Mouse (Mus musculus) limb, embryonic 11.5 days (tissue): Measurements from ENCODE around the gene Tubgcp3. TPM values are rescaled to one million over a fixed set of nuclear protein-coding genes. Genes with fewer than 3 reads are reported as not detected.
"Not testable (repeated sequence)": the region's sequence is repeated elsewhere in the genome, so short reads cannot be mapped to it uniquely, and the experiment has no call there.

Experiments used
- ATAC-seq: fragments of 200-750 bp; cut with Nextera tagmentation; 2 replicates; pipeline ENCODE4 v1.8.0; 2017; ENCODE audit warnings: low read depth; ENCODE audit not compliant: insufficient number of reproducible peaks, low FRiP score, low TSS enrichment
- DNase-seq: peaks from one replicate; pipeline ENCODE4 v3.0.0-alpha.2; 2015; ENCODE audit warnings: low spot score
- H3K27ac ChIP-seq: fragments of 300-500 bp; sonication (generic); replicated peaks from 2 replicates; pipeline ENCODE4 v1.5.1; 2014; ENCODE audit warnings: low read depth, mild to moderate bottlenecking, low read length
- H3K27me3 ChIP-seq: fragments of 300-500 bp; sonication (generic); 2 replicates; pipeline ENCODE4 v1.6.1; 2014; ENCODE audit warnings: mild to moderate bottlenecking, low read length, mixed read lengths; ENCODE audit not compliant: control insufficient read depth, insufficient read depth
- H3K36me3 ChIP-seq: fragments of 300-500 bp; sonication (generic); 2 replicates; pipeline ENCODE4 v1.6.1; 2014; ENCODE audit warnings: mild to moderate bottlenecking, low read length, moderate library complexity, mixed read lengths; ENCODE audit not compliant: control insufficient read depth, insufficient read depth
- H3K4me1 ChIP-seq: fragments of 300-500 bp; sonication (generic); 2 replicates; pipeline ENCODE4 v1.6.1; 2014; ENCODE audit warnings: low read length, mixed read lengths; ENCODE audit not compliant: control insufficient read depth, insufficient read depth
- H3K4me2 ChIP-seq: fragments of 300-500 bp; sonication (generic); 2 replicates; pipeline ENCODE4 v1.6.1; 2014; ENCODE audit warnings: low read depth, mild to moderate bottlenecking, moderate library complexity; ENCODE audit not compliant: severe bottlenecking
- H3K4me3 ChIP-seq: fragments of 300-500 bp; sonication (generic); 2 replicates; pipeline ENCODE4 v1.5.1; 2014; ENCODE audit warnings: low read depth, low read length
- H3K9ac ChIP-seq: fragments of 300-500 bp; sonication (generic); 2 replicates; pipeline ENCODE4 v1.6.1; 2014; ENCODE audit warnings: mild to moderate bottlenecking, low read length
- H3K9me3 ChIP-seq: fragments of 300-500 bp; sonication (generic); 2 replicates; pipeline ENCODE4 v1.6.1; 2016; ENCODE audit warnings: low read length; ENCODE audit not compliant: control insufficient read depth
- WGBS: fragments of 180-500 bp; shearing (Covaris S2); extraction: QIAGEN DNeasy Blood & Tissue Kit; methylation state at CpG from one replicate; pipeline ENCODE4 v1.1.7; 2014; 5-methylcytosine and 5-hydroxymethylcytosine counted together
- polyA plus RNA-seq: library from polyadenylated mRNA; unstranded; fragments of >200 nt; fragmentation: Nextera tagmentation; extraction: Ambion mirVana; gene quantifications from 2 replicates; pipeline ENCODE4 v1.2.1, GENCODE M21; 2014

Tubgcp3 gene
- polyA plus RNA-seq, 1 experiment from 2014 or later: 54.3 TPM

GRCm38 (mm10) chr8:12629079-12629478 is 43.0 kb downstream of the Tubgcp3 start:
- WGBS: 41% methylated on average over 3 of the region's 3 CpGs
- H3K9me3 ChIP-seq: no peaks in the 10 kb centered on the region

DNA sequence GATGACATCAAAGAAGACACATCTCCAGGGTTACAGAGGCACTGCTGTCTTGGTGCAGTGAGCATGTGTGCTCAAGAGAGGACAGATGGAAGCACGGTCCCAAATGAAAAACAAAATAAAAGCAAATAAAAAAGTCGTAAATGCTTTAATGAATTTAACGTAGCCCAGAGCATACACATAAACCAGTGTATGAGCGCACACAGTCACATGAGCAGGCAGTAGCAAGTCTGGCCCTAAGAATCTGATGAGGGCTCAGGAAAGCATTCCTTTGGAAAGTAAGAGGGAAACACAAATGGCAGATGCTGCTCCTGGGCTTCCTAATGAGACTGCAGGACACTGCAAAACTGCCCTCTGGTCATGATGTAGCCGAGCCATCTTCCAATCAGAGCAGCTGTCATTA is 46.2 kb downstream of the Tubgcp3 start:
- Histone ChIP-seq H3K36me3 (peaks cover 19% of the 10 kb centered on the region), H3K4me3 (no peak overlapping the region), H3K4me1 (no peaks in the 10 kb centered on the region), H3K9me3 (no peaks in the 10 kb centered on the region), H3K27me3 (no peaks in the 10 kb centered on the region), H3K4me2 (no peak overlapping the region), H3K27ac (peak overlapping the region; percentile 53; the same call in 1 of the 2 replicates), H3K9ac (no peak overlapping the region)
- 60% methylated on average over 5 of the region's 5 CpGs for WGBS
- DNase-seq (no peak), ATAC-seq (no peak)

More at GRCm38 (mm10) chr8:12629079-12629478, 43.0 kb downstream of the Tubgcp3 start:
- peak; percentile 69 for DNase-seq
- no peaks in the 10 kb centered on the region for H3K4me1 ChIP-seq
- H3K4me2 ChIP-seq: no peak overlapping the region
- no peak overlapping the region for H3K9ac ChIP-seq
- H3K27me3 ChIP-seq: no peaks in the 10 kb centered on the region
- no peak for ATAC-seq
- no peak overlapping the region for H3K27ac ChIP-seq
- H3K4me3 ChIP-seq: no peak overlapping the region
- no peaks in the 10 kb centered on the region; the same call in 1 of the 2 replicates for H3K36me3 ChIP-seq

- Histone ChIP-seq H3K4me3 (no peak overlapping the region), H3K9ac (no peak overlapping the region), H3K4me2 (no peak overlapping the region), H3K4me1 (no peaks in the 10 kb centered on the region), H3K9me3 (no peaks in the 10 kb centered on the region), H3K27ac (no peak overlapping the region), H3K36me3 (peaks cover 23% of the 10 kb centered on the region), H3K27me3 (no peaks in the 10 kb centered on the region)
- ATAC-seq (no peak), DNase-seq (no peak)
- WGBS: 95% methylated on average over 18 of the region's 18 CpGs
These were observed 50.4 kb downstream of the Tubgcp3 start for GRCm38 (mm10) chr8:12621550-12622222.

GRCm38 (mm10) chr8:12617369-12617768 is 54.7 kb downstream of the Tubgcp3 start:
- not testable (repeated sequence) for DNase-seq, H3K9me3 ChIP-seq, H3K4me2 ChIP-seq, ATAC-seq, H3K27me3 ChIP-seq, H3K4me3 ChIP-seq, H3K4me1 ChIP-seq, H3K9ac ChIP-seq, H3K27ac ChIP-seq
- 95% methylated on average over 3 of the region's 3 CpGs for WGBS
- H3K36me3 ChIP-seq: peaks cover 15% of the 10 kb centered on the region

GRCm38 (mm10) chr8:12613201-12613600 is 58.8 kb downstream of the Tubgcp3 start:
- ATAC-seq (no peak), DNase-seq (no peak)
- Histone ChIP-seq H3K36me3 (no peaks in the 10 kb centered on the region), H3K4me2 (no peak overlapping the region), H3K27ac (no peak overlapping the region), H3K4me3 (no peak overlapping the region), H3K9ac (no peak overlapping the region), H3K4me1 (no peaks in the 10 kb centered on the region), H3K9me3 (no peaks in the 10 kb centered on the region), H3K27me3 (no peaks in the 10 kb centered on the region)
- 88% methylated on average over 7 of the region's 7 CpGs for WGBS

DNA sequence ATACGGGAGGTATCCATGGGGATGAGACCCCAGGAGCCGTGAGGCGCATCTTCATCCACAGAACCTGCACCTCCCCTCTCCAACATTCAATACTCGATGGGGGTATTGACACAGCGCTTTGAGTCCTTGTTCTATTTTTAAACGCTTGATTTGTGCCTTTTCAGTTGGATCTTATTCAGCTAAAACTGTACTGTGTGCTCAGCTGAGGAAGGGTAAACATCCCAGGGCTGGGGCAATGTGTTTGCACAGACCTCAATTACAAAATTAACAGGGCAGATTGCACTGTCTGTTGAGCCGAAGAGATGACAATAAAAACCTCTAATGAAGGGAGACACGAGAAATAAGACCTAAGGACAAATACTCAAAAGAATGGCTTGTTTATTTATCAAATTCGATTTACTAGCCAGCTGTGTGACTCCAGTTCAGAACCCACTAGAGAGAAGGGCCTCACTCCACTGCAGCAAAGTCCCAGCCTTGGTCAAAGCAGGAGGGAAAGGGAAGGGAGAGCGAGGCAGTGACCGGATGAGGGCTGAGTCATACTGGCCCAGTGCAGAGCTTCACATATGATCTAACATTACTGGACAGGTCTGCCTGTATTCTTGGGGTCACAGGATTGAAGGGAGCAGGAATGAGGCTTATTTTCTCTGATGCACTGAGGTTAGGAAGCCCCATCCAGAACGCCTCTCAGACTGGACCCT is 62.1 kb downstream of the Tubgcp3 start:
- WGBS: 76% methylated on average over 12 of the region's 12 CpGs
- no peak overlapping the region for H3K4me2 ChIP-seq
- no peaks in the 10 kb centered on the region for H3K9me3 ChIP-seq
- H3K36me3 ChIP-seq: no peaks in the 10 kb centered on the region
- ATAC-seq (no peak), DNase-seq (no peak)
- no peaks in the 10 kb centered on the region for H3K27me3 ChIP-seq
- no peak overlapping the region for H3K9ac ChIP-seq
- no peaks in the 10 kb centered on the region for H3K4me1 ChIP-seq
- no peak overlapping the region for H3K27ac ChIP-seq
- no peak overlapping the region for H3K4me3 ChIP-seq

DNA sequence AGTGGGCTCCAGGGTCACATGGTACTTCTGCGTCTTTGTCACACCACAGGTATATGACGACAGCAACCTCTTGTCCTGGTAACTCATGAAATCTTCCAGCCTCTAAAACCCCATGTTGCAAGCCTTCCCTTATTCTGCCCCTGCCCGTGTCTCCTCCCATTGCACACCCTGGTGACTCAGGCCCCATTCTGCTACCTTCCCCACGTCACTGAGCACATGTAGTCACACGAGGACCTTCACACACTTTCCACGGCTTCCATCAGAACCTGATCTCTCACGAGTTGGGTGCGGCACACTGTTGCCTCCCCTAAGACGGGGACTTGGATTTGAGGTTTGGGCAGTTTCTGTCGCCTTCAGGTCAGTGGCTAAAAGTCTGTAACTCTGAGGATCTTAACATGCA is 63.2 kb downstream of the Tubgcp3 start:
- no peak for ATAC-seq
- Histone ChIP-seq H3K4me1 (no peaks in the 10 kb centered on the region), H3K27me3 (no peaks in the 10 kb centered on the region), H3K4me2 (no peak overlapping the region), H3K9me3 (no peaks in the 10 kb centered on the region), H3K4me3 (no peak overlapping the region), H3K9ac (no peak overlapping the region), H3K27ac (no peak overlapping the region), H3K36me3 (no peaks in the 10 kb centered on the region)
- DNase-seq: no peak
- 78% methylated on average over 10 of the region's 10 CpGs for WGBS

- H3K9me3 ChIP-seq: no peaks in the 10 kb centered on the region
- H3K27ac ChIP-seq: no peak overlapping the region
- no peak overlapping the region for H3K4me3 ChIP-seq
- 22% methylated on average over 6 of the region's 6 CpGs for WGBS
- H3K36me3 ChIP-seq: no peaks in the 10 kb centered on the region
- no peak overlapping the region for H3K4me2 ChIP-seq
- no peaks in the 10 kb centered on the region for H3K4me1 ChIP-seq
- H3K9ac ChIP-seq: no peak overlapping the region
- peak; percentile 91 for DNase-seq
- 0 out of 2 replicates have a peak, but pooled peaks have one; percentile 39 for ATAC-seq
- H3K27me3 ChIP-seq: no peaks in the 10 kb centered on the region
These were observed 64.8 kb downstream of the Tubgcp3 start for GRCm38 (mm10) chr8:12607223-12607622.
